Mouse (Mus musculus) large intestine, adult 2 months (tissue): ENCODE measurements around the gene Pdpk1. TPM values are rescaled to one million over a fixed set of nuclear protein-coding genes. Genes with fewer than 3 reads are reported as not detected.

Source experiments
- DNase-seq: peaks from one replicate; pipeline ENCODE4 v3.0.0-alpha.2; 2012; ENCODE audit warnings: low read depth, low spot score
- WGBS: fragments of 180-500 bp; shearing (Covaris S2); methylation state at CpG from one replicate; pipeline ENCODE4 v1.1.7; 2018; 5-methylcytosine and 5-hydroxymethylcytosine counted together
- polyA plus RNA-seq: library from polyadenylated mRNA; depleted of rRNA; stranded (reverse); fragments of >200 nt; gene quantifications from 2 replicates; pipeline ENCODE4 v1.2.3, GENCODE M21; 2012; rRNA removed

The Pdpk1 gene
- polyA plus RNA-seq = 9.4 and 18.6 TPM in 2 replicates

DNA sequence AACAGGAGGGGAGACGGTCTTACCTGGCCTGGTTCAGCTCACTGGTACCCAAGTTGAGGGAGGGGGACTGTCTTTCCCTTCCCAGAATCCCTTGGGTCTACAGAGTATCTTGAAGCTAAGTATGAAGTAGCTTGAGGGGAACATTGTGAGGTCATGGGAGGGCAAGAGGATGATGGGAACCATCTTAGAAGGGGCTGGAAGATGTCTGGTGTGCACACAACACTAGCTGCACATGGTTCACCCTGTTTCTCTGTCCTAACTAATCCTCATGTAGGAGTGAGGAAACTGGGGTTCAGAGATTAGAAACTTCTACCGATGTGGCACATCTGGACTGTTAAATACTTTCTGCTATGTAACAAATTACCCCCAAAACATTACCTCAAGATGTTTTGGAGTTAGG lies at the start of gene Pdpk1:
Gene Pdpk1, minus strand, starts transcription at position 101 of the 400 bp plus-strand sequence.
- 89% methylated on average over 2 of the region's 2 CpGs for WGBS
- DNase-seq = no peak

DNA sequence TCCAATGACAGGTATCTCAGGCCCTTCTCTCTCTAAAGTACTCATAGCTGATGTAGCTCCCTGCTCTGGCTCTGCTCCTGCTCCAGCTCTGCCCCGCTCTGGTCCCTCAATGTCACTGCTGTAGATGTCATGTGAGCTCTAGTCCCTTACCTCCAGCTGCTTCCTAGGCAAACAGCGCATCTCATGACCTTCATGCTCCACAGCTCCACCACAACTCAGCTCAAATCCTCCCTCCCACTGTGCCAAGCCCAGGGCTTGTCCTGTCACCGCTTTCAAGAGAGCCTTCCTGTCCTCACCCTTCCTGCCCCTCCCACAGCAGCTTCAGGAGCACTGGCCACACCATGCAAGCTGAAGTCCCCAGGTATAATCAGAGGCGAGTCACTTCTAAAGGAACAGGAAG lies 49.0 kb upstream of the Pdpk1 start:
- no peak for DNase-seq
- 61% methylated on average over 4 of the region's 4 CpGs for WGBS

DNA sequence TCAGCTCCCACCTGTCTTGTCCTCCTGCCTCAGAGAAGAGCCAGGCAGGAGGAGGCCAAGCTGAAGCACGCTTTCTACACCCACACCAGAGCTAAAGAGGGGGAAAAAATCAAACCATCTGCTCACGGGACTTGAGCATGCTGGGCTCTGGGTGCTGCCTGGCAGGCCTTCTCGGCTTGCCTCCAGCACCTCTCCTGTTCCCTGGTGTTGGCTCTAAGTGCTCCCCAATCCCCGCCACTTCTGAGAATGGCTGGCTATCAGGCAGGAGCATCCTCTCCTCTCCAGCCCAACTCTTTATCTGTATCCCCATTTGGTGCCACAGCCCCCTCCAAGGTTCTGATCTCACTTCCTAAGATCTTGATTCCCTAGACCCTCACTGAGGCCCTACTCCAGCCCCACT lies 48.5 kb upstream of the Pdpk1 start:
- no peak for DNase-seq
- WGBS = 95% methylated on average over 4 of the region's 4 CpGs

DNA sequence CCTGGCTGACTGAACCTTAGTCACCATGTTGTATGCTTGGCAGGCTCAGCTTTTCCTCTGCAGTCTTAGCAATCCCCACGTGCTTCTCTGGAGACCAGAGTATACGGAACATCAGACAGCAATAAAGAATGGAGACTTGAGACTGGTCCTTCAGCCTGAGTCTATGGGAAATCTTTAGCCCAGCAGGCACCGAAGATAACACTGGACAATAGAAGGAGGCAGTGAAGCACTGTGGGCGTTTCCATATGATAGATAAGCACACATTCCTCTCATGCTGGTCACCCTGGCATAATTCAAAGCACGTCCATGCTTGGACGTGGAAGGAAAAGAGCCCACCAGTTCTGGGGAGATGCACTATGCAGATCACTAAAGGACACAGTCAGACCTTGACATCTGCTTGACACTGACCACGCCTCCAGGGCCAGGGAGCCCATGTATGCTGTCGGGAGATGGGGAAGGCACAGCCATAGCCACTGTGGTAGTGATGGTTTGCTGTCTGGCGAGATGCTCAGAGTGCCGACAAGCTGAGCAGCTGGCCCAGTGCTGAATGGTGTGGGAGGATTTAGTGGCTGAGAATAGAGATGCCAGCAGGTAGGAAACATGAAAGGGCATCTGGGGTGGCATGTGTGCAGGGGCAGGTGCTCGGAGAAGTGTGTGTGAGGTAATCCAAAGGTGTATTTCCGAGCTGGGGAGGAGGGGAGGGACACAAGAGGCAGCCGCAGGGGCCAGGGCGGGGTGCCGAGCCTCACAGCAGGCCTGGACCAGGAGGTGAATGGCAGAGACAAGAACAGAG lies 46.5 kb upstream of the Pdpk1 start:
- 69% methylated on average over 15 of the region's 15 CpGs for WGBS
- no peak for DNase-seq

DNA sequence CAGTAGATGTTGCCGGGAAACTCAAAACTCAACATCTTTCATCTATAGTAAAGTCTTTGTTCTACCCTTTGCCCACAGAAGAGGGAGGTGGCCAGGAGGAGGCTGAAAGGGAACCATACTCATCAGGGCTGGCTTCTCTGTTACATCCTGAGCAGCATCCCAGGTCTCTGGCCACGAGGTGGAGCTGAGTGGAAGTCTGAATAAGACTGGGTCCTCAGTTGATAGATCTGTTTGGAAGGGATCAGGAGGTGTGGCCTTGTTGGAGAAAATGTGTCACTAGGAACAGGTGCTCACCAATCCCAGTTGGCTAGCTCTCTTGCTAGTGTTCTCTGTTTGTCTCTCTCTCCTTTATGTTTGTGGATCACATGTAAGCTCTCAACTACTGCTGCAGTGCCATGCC lies 44.6 kb upstream of the Pdpk1 start:
- DNase-seq = no peak
- 63% methylated on average over 2 of the region's 2 CpGs for WGBS

DNA sequence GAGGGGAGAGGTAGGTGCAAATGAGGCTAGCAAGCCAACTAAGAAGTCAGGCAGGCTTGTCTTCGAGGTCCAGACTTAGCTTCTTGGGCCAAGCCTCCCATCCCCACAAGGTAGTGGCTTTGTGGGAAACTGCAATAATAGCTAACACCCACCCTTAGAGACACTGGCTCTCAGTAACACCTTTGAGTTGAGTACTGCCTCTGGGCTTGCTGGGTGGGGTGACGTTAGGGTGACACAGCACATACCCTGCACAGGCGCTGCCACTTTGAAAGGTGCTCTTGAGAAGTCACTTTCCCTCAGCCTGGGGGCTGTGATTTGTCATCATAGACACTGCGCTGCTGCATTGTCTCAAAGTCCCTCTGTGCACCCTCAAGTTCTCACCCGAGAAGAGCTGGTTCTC lies 43.0 kb upstream of the Pdpk1 start:
- no peak for DNase-seq
- 86% methylated on average over 5 of the region's 5 CpGs for WGBS

DNA sequence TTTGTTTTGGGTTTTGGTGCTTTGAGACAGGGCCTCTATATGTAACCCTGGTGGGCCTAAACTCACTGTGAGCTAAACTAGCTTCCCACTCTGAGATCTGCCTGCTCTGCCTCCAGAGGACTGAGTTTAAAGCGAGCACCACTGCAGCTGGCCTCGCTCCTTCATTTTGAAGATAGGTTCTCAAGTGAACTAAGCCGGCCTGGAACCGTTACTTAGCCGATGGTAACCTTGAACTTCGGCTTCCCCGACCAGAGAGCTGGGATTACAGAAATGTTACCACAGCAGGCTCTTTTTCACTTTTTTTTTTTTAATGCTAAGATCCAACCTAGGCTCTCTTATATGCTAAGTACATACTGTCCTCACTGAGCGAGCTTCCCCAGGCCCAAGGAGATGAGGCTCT lies 42.5 kb upstream of the Pdpk1 start:
- no peak for DNase-seq
- 90% methylated on average over 8 of the region's 8 CpGs for WGBS

DNA sequence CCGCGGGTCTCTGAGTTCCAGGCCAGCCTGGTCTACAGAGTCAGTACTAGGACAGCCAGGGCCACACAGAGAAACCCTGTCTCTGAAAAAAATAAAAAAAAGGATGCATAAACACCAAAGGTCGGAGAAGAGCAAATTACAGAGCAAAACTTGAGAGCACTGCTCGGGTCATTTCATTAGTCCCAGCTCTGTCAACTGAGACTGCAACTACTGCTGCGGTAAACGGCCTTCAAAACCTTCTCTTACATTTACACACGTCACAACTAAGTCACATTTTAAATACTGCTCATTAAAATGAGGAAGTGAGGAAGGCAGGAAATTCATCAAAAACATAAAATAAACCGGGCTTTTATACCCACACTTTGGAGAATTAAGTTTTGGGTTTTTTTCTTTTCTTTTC lies 42.1 kb upstream of the Pdpk1 start:
- DNase-seq = no peak
- WGBS = 72% methylated on average over 8 of the region's 8 CpGs

DNA sequence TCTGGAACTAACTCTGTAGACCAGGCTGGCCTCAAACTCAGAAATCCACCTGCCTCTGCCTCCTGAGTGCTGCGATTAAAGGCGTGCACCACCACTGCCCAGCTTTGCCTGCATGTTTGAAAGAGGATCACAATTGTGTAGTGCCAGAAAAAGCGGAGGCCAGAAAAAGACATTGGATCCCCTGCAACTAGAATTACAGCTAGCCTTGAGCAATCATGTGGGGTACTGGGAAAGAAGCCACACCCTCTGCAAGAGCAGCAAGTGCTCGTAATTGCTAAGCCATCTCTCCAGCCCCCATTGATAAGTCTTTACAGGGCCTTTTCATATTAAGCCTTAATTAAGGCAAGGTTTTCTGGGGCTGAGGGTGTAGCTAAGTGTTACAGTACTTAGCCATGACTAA lies 40.8 kb upstream of the Pdpk1 start:
- no peak for DNase-seq
- 75% methylated on average over 4 of the region's 4 CpGs for WGBS

DNA sequence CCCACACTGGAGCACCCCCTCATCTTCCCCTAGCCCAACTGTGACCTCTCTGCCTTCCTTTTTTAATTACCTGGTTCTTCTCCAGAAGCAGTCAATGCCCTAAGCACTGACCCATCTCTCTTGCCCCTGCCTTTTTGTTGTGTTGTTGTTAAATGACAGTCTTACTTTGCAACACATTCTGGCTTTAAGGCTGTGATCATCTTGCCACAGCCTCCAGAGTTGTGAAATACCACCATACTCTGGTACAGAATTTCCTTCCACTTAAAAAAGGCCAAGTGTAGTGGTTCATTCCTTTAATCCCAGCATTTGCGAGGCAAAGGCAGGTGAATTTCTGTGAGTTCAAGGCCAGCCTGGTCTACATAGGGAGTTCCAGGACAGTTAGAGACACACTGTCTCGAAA lies 40.2 kb upstream of the Pdpk1 start:
- DNase-seq = no peak
- 79% methylated on average over 2 of the region's 2 CpGs for WGBS

DNA sequence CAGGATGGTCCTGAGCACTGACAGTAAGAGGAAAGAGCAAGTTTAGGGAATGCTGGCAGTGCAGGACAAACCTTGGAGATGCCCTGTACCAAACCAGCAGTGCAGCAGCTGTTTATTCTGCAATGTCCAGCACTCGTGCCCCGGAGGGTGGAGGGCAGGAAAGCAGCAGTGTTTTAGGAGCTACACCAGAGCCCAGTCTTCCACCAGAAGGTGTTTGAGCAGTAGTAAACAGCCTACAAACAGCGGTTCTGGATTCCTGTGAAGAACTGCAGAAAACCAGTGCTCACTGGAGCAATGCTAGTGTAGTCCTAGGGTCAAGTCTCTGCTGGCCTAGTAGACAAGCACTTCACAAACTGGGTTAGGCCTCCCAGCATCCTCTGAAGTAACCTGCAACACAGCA lies 23.5 kb upstream of the Pdpk1 start:
- 74% methylated on average over 3 of the region's 3 CpGs for WGBS
- no peak for DNase-seq

DNA sequence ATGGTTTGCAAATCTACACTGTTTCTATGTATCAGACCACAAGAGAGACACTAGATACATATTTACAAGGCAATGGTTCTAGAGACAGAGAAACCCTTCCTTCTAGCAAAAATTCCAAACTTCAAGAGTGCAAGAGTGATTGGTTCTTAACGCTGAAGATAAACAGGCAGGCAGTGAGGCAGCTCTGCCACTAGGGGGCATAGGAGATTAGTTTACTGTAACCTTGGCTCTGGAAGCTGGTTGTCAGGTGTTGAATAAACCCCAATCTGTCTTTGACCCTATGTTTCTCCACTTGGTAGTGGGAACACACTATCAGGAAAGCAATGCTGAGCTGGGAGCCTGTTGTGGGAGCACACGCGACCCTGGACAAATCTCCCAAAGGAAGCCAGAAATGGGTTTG lies 22.7 kb upstream of the Pdpk1 start:
- 7% methylated on average over 3 of the region's 3 CpGs for WGBS
- no peak for DNase-seq

DNA sequence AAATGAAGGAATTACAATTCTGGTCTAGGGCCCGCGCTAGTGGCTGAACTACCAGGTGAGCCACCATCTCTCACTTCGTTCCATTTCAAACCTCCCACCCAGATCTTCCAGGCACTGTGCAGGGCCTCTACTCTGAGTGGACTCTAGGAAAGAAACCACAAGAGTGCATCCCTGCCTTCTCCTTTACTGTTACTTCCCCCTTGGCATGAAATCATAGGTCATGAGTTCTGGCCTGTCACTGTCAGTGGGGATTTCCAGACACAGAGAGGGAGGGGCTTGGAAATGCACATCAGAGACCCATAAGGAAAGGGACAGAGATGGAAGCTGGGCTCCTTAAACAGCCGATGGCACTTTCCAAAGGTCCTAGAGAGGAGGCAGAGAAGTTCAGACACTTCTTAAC lies 21.0 kb upstream of the Pdpk1 start:
- 79% methylated on average over 4 of the region's 4 CpGs for WGBS

DNA sequence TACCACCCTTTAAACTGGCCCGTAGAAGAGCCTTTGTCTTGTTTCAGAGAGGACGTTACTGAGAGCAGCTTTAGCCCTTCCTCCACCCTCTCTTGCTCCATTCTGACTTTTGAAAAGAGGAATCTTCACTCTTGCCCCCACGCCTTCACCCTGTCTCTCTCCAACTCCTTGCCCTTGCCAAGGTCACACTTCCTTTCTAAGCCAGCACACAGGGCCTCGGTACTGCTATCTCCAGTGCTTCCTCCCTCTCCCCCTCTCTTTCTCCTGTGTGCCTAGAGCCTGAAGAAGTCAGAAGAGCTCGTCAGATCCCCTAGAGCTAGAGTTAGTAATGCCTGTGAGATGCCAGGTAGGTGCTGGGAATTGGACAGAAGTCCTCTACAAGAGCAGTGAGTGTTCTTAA lies 20.0 kb upstream of the Pdpk1 start:
- no peak for DNase-seq
- WGBS = 81% methylated on average over 5 of the region's 5 CpGs

More for the DNA sequence above, 21.0 kb upstream of the Pdpk1 start:
- no peak for DNase-seq

DNA sequence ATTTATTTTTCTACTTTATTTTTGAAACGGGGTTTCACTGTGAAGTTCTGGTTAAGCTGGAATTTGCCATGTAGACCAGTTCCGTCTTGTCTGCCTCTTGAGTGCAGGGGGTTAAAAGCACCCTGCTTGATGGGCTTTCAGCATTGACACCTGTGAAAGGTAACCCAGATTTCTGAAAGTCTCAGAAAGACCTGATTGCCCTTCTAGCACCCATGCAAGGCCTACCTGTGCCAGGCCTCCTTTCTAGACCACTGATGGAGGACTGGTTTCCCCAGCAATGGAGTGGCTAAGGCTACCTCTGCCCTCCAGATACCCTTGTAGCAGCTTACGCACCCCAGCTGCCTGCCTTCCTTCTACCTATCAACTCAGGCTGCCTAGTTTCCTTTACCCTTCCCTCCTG lies 19.4 kb upstream of the Pdpk1 start:
- no peak for DNase-seq
- WGBS = 52% methylated on average over 3 of the region's 3 CpGs

DNA sequence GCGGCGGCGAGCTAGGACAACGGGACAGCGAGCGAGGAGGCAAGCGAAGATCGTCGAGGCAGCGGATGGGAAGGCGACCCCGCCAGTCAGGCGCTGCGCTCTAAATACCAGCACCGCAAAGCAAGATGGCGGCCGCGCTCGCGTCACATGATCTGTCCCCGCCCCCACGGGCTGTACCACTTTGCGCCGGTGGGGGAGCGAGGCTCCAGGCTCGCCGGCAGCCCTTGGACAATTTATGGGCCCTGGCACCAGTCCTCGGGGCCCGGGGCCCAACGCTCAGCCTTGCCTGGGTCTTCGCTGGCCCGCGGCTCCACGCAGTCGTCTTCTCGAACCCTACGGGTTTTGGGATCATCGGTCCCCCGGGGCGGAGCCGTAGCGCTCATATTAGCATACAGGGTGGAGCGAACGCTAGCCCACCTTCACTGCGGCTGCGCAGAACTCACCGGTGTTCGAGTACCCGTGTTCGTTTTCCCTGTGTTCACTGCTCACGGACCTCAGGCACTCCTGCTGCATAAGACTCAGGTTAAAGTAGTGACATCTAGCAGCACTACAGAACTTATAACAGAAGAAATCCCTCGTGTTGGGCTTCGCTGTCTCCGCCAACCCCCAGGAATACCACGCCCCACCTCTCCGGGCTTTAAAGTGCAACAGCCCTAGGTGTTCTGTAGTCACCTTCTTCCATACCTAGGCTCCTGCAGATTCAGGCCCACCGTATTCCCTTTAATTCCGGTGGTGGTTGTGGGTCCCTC lies 18.8 kb upstream of the Pdpk1 start, which contains the start of gene Atp6v0c:
Gene Atp6v0c, minus strand, starts transcription at position 386 of the 749 bp plus-strand sequence.
- under 1% methylated on average over 58 of the region's 58 CpGs for WGBS
- DNase-seq = peak; percentile 78

DNA sequence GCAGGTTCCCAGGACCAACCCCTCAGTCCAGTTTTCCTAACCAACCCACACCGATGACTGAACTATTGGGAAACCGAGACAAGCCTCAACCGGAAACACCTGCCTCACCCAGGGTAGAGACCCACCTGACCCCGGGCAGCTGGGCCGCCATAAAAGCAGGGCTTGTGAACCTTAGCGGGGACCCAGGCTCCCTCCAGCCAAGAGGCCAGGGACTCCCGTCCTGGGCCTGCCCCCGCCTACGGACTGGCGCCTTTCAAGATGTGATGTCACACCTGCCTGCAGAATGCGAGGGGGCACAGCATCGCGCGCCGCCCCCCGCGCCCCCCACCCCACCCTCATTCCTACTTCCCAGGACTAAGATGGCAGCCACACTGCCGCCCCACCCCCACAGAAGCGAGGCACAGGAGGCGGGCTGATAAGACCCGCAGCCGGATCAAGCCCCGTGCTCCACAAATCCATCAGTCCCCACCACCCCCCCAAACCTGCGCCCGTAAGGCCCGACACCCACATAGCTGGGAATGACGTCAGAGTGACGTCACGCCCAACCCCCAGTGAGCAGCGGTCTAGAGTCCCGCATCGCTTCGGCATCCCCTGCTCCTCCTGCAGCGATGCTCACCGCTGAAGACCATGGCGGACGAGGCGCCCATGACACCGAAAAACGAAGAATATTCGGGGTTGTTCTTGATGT lies 18.0 kb upstream of the Pdpk1 start:
- WGBS = 1% methylated on average over 41 of the region's 41 CpGs
- no peak for DNase-seq

DNA sequence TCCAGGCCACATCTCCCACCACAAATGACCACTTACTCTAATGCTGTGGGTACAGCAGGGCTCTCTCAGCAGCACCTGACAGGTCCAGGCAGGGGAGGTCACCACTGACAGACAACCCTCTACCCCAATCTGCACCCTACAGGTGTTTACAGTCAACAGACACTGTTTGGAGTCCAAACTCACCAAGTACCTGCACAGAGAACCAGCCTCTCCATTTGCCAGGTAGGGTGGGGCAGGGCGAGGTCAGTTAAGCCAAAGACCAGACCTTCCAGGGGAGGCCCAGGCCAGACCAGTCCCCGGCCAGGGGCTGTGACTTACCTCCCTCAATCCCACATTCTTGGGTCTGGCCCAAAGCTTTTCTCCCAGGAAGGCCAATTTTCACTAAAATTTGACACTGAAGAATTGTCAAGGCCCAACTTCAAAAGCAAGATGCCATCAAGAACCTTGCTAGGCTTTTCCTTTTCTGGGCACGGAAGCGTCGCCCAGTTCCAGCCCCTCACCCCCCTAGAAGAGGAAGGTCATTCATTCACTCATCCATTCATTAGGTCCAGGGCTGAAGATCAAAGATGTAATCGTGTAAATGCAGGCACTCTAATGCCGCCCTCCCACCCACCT lies 17.3 kb upstream of the Pdpk1 start:
- no peak for DNase-seq
- WGBS = 26% methylated on average over 7 of the region's 7 CpGs

DNA sequence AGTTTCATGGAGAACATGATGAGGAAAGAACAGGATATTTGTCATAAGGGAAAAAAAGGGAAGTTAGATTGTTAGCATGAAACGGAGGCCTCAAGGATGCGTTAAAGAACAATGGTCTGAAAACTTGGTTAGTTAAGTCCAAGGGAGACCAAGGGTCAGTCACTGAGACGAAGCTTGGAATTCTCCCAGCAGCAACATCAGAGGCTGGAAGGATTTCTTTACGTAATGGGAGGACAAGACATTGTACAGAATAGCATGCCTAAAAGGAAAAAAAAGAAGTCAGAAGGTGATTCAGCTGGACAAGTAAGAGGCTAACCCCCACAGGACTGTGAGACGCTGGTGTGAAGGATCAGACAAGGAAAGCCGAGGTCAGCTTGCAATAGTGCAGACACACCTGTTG lies 16.4 kb upstream of the Pdpk1 start:
- WGBS = 75% methylated on average over 6 of the region's 6 CpGs
- DNase-seq = no peak

DNA sequence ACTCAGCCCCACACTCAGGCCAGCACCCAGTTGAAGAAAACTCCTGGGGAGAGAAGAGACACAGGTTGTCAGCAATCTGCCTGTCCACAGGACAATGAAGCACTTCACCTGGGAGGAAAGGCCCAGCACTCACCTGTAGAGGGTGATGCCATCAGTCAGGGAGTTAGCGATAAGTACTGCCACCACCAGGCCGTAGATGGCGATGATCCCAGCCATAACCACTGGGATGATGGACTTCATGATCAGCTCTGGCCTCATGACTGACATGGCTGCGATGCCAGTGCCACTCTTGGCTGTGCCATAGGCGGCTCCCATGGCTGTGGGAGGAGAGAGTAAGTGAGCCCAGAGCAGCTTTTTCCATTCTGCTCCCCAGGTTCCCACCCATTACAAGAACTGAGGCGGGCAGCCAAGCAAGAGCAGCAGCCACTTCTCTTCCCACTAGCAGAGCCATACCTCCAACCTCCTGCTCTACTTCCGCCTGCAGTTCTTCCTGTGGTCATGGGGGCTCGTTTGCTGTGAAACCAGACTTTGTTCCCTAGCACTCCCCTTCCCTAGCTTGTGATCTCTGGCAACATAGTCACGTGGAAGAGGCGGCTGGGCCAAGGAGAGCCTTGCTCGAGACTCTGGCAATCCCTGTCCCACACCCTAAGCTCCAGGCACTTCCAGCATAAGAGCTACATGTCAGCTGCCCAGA lies 14.0 kb upstream of the Pdpk1 start:
- 70% methylated on average over 11 of the region's 11 CpGs for WGBS

More for the DNA sequence above, 14.0 kb upstream of the Pdpk1 start:
- DNase-seq = no peak
